Mouse (Mus musculus) limb, embryonic 15.5 days (tissue): ENCODE measurements at regions not wholly inside any gene's neighbourhood (a gene's known extent, or its start where the extent isn't known, plus 50 kb on each side); places are given as distances from the start of the nearest gene placed in this dataset.
A peak's percentile ranks its signal among the peaks of the same experiment; 100 is the strongest.

ENCODE experiments used
- microRNA counts: library from miRNA; unstranded; fragments of <30 nt; microRNA quantifications from one replicate; lab custom pipeline; 2016
- microRNA-seq: library from miRNA; unstranded; fragments of <30 nt; microRNA quantifications from one replicate; pipeline ENCODE4, GENCODE M21; 2016

MicroRNA genes in the stretch of these regions (microRNA counts, 519-probe panel; counts per million panel counts)
- 1,313 counts per million, percentile 11 among the panel's probes with 10 or more counts for microRNA mmu-miR-101a (lab: Ali Mortazavi, UCI)

Small RNA genes lying in the stretch of these regions (microRNA-seq; reads per million reads assigned to microRNA genes)
- 107 reads per million, percentile 51 among the genes with 10 or more reads in this experiment for gene Mir101a
